Mouse (Mus musculus): ENCODE measurements at regions not wholly inside any gene's neighbourhood (a gene's known extent, or its start where the extent isn't known, plus 50 kb on each side); places are given as distances from the start of the nearest gene placed in this dataset.

GRCm38 (mm10) chr8:113979837-113980236, 131.3 kb upstream of the Adamts18 start:
- no peak for TF ChIP-seq ZC3H11A (IDR thresholded peaks at IDR 0.05; ENCODE audit: borderline replicate concordance, low read depth, low read length)
- no peak for TF ChIP-seq CHD2 (IDR thresholded peaks at IDR 0.05; ENCODE audit: low read depth, low read length)
- TF ChIP-seq MAFK (IDR thresholded peaks at IDR 0.05; ENCODE audit: insufficient read depth, low read depth, low read length), result no peak
- TF ChIP-seq ZNF384 (IDR thresholded peaks at IDR 0.05; ENCODE audit: low read depth, low read length), result no peak
- TF ChIP-seq HCFC1 (IDR thresholded peaks at IDR 0.05; ENCODE audit: borderline replicate concordance, insufficient read depth, low read length), result no peak

All from ES-E14 (cell line).